Mouse (Mus musculus) lung, adult 2 months (tissue): ENCODE results near the gene Cebpg. TPM values are rescaled to one million over a fixed set of nuclear protein-coding genes. Genes with fewer than 3 reads are reported as not detected.

Experiments
- DNase-seq: peaks from one replicate; pipeline ENCODE4 v3.0.0; 2022
- H3K4me1 ChIP-seq: fragments of 200-500 bp; 2 replicates; pipeline ENCODE4 v1.6.1; 2011; ENCODE audit warnings: low read length; ENCODE audit not compliant: control insufficient read depth, insufficient read depth
- H3K4me3 ChIP-seq: fragments of 200-500 bp; replicated peaks from 2 replicates; pipeline ENCODE3; 2011; ENCODE audit warnings: low read depth, mild to moderate bottlenecking, control low read depth, low read length; ENCODE audit errors: extremely low read depth
- CTCF ChIP-seq: fragments of 200-500 bp; IDR thresholded peaks from 2 replicates; pipeline ENCODE4 v1.5.1; 2011; ENCODE audit warnings: mild to moderate bottlenecking, low read length, control low read depth; ENCODE audit not compliant: insufficient read depth
- POLR2A ChIP-seq: fragments of 200-500 bp; IDR thresholded peaks from 2 replicates; pipeline ENCODE4 v1.6.1; 2011; ENCODE audit warnings: low read depth, mild to moderate bottlenecking, control low read depth, low read length, borderline replicate concordance; ENCODE audit errors: extremely low read depth
- WGBS: fragments of 180-500 bp; shearing (Covaris S2); methylation state at CpG from one replicate; pipeline ENCODE4 v1.1.7; 2018; 5-methylcytosine and 5-hydroxymethylcytosine counted together
- polyA plus RNA-seq: library from polyadenylated mRNA; depleted of rRNA; stranded (reverse); fragments of >200 nt; gene quantifications from 2 replicates; pipeline ENCODE4 v1.2.3, GENCODE M21; 2012

Gene Cebpg
- polyA plus RNA-seq, 1 experiment, result 13.5 TPM

GRCm38 (mm10) chr7:35029228-35029627, 27.1 kb downstream of the Cebpg start:
- no peak for DNase-seq
- 79% methylated on average over 5 of the region's 5 CpGs for WGBS
- 0 out of 2 replicates have a peak, but pooled peaks cover 3% of the 10 kb centered on the region for H3K4me1 ChIP-seq
- TF ChIP-seq CTCF (no peak), POLR2A (no peak)
- H3K4me3 ChIP-seq, result no peak overlapping the region

- no peak overlapping the region for H3K4me3 ChIP-seq
- H3K4me1 ChIP-seq, result 0 out of 2 replicates have a peak, but pooled peaks cover 3% of the 10 kb centered on the region
- 54% methylated on average over 16 of the region's 16 CpGs for WGBS
- TF ChIP-seq CTCF, result no peak
- TF ChIP-seq POLR2A, result no peak
- DNase-seq, result no peak
Observed at GRCm38 (mm10) chr7:35028559-35028958, 27.8 kb downstream of the Cebpg start.

DNA sequence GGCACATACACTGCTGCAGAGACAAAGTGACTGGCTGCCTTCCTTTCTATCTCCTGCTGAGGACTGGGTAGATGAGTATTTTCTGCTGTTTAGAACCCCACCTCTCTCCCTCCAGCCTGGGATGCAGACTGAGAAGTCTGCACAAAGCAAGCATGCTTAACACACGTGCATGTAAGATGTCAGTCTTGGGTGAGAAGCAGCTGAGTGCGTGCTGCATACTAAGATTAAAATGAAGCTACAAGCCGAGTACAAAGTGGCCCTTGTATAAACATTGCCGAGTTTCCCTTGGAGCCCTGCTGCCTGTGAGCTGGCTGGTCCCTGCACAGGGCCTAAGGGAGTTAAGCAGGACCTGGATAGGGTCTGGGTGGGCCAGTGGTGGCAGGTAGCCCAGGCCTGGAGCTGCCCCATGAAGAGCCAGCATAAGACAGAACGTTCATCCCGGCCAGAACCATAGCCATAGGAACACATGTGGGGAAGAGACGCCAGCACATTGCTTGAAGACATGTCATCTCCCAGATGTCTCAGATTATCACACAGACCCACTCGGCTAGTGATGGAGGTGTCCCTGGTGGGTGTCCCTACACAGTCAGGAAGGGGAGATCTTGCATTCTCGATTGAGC, 28.5 kb downstream of the Cebpg start:
- DNase-seq, result no peak
- no peak for TF ChIP-seq POLR2A
- no peak for TF ChIP-seq CTCF

GRCm38 (mm10) chr7:35026838-35027291, 29.5 kb downstream of the Cebpg start:
- H3K4me3 ChIP-seq, result no peak overlapping the region
- TF ChIP-seq POLR2A (no peak), CTCF (no peak)
- peak; percentile 62 for DNase-seq
- 0 out of 2 replicates have a peak, but pooled peaks cover 3% of the 10 kb centered on the region for H3K4me1 ChIP-seq
- 59% methylated on average over 3 of the region's 3 CpGs for WGBS

More for the DNA sequence above, 28.5 kb downstream of the Cebpg start:
- Histone ChIP-seq H3K4me1 (0 out of 2 replicates have a peak, but pooled peaks cover 3% of the 10 kb centered on the region), H3K4me3 (no peak overlapping the region)
- 62% methylated on average over 9 of the region's 9 CpGs for WGBS

GRCm38 (mm10) chr7:35026276-35026630, 30.1 kb downstream of the Cebpg start:
- H3K4me3 ChIP-seq, result no peak overlapping the region
- H3K4me1 ChIP-seq, result 0 out of 2 replicates have a peak, but pooled peaks cover 3% of the 10 kb centered on the region
- DNase-seq, result no peak
- TF ChIP-seq POLR2A (no peak), CTCF (no peak)
- 79% methylated on average over 4 of the region's 4 CpGs for WGBS

GRCm38 (mm10) chr7:35025409-35026275, 30.7 kb downstream of the Cebpg start:
- Histone ChIP-seq H3K4me3 (no peak overlapping the region), H3K4me1 (0 out of 2 replicates have a peak, but pooled peaks cover 3% of the 10 kb centered on the region)
- WGBS, result 54% methylated on average over 5 of the region's 5 CpGs
- DNase-seq, result peak; percentile 86
- TF ChIP-seq POLR2A (no peak), CTCF (peak; percentile 98)

DNA sequence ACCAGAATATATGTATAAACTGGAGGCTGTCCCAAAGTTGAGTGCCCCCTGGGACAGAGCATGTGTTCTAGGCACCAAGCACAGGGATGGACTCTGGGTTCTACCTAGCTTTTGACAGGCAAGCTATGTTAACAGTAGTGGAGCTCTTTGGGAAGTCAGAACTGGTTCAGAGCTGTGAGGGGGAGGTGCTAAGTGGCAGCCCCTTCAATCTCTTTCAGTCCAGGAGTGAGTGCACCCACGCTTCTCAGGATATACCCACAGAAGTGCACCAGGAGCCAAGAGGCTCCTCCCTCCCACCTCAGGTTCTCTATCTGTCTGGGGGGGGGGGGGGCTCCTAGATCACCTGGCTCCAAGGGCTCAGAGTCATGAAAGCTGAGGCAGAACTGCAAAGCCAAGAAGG, 31.9 kb downstream of the Cebpg start:
- no peak for DNase-seq
- H3K4me1 ChIP-seq, result 0 out of 2 replicates have a peak, but pooled peaks cover 3% of the 10 kb centered on the region
- WGBS, result 88% methylated on average over 1 of the region's 1 CpGs
- no peak overlapping the region for H3K4me3 ChIP-seq
- no peak for TF ChIP-seq POLR2A
- no peak for TF ChIP-seq CTCF

DNA sequence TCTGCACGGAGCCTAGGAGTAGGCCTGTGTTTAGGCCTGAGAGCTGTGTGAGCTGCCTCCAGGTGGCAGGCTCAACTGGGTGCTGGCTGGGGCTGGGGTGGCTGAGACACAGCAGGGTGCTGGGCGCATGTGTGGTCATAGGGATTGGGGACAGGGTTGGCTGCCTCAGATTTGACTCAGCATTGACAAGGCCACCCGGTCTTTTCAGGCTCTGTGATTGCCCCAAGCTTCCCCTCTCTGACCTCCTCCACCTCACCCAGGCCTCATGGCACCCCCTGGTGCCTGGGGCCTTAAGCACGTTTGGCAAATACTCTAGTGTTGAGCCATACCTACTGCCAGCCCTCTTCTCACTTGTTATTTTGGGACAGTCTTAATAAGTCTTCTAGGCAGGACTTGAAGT, 33.1 kb downstream of the Cebpg start:
- 81% methylated on average over 4 of the region's 4 CpGs for WGBS
- TF ChIP-seq CTCF, result no peak

GRCm38 (mm10) chr7:35021365-35021764, 35.0 kb downstream of the Cebpg start:
- DNase-seq, result no peak
- no peak for TF ChIP-seq POLR2A
- no peak for TF ChIP-seq CTCF
- no peaks in the 10 kb centered on the region for H3K4me1 ChIP-seq
- no peak overlapping the region for H3K4me3 ChIP-seq
- 90% methylated on average over 10 of the region's 10 CpGs for WGBS

More for the DNA sequence above, 33.1 kb downstream of the Cebpg start:
- DNase-seq, result no peak
- H3K4me1 ChIP-seq, result 0 out of 2 replicates have a peak, but pooled peaks cover 3% of the 10 kb centered on the region
- no peak overlapping the region for H3K4me3 ChIP-seq
